Mouse (Mus musculus): Measurements from ENCODE around the gene Allc. TPM values are rescaled to one million over a fixed set of nuclear protein-coding genes. Genes with fewer than 3 reads are reported as not detected.

The Allc gene
- polyA plus RNA-seq, 1 experiment from 2014 or later = 0.37 TPM

DNA sequence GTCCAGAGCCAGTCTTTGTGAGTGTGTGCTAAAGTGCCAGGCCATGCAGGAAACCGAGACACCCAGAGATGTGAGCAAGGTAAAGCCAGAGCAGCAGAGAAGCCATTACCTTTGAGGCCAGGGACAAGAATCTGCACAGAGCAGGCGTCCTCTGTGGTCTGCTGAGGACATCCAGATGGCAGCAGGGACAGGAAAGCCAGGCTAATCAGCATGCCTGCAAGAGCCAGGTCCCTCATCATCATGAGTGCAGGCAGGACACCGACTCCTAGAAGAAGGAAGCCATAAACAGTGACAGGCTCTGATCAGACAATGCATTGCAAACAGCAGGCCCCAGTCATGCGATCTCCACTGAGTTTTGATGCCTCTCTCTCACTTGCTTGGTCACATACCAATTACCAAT lies 35.0 kb upstream of the Allc start:
- Histone ChIP-seq H3K4me1 (replicated peaks; ENCODE audit: control insufficient read depth, insufficient read depth, low read length) (no peaks in the 10 kb centered on the region; the same call in 1 of the 2 replicates), H3K4me3 (replicated peaks; ENCODE audit: low read length) (no peak overlapping the region), H3K9ac (no peak overlapping the region), H3K4me2 (replicated peaks) (no peak overlapping the region), H3K36me3 (replicated peaks; ENCODE audit: control insufficient read depth, insufficient read depth) (no peaks in the 10 kb centered on the region), H3K27ac (no peak overlapping the region), H3K9me3 (ENCODE audit: control insufficient read depth, low read length) (no peaks in the 10 kb centered on the region), H3K27me3 (ENCODE audit: control insufficient read depth, insufficient read depth, low read length) (no peaks in the 10 kb centered on the region)
- WGBS = 77% methylated on average over 4 of the region's 4 CpGs
- DNase-seq (ENCODE audit: low spot score) (no peak), ATAC-seq (ENCODE audit: low FRiP score) (no peak)

DNA sequence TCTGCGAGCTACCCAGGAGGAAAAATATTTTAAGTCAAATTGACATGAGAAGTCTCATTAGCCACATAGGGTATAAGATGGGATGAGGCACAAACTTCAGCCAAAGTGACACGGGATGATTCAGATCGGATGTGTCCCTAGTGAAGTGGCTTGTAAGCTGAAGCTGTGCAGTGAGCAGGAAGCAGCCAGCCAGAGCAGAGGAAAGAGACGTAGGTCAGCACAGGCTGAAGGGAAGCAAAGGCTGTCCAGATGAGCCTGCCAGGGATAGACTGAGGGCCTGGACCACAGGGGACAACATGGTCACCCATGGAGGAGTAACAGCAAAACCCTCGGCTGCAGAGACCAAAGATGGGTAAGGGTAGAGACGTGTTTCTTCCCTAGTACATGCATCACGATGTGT lies 32.1 kb upstream of the Allc start:
- DNase-seq (ENCODE audit: low spot score) (no peak), ATAC-seq (ENCODE audit: low FRiP score) (no peak)
- Histone ChIP-seq H3K27me3 (ENCODE audit: control insufficient read depth, insufficient read depth, low read length) (no peaks in the 10 kb centered on the region), H3K4me3 (replicated peaks; ENCODE audit: low read length) (no peak overlapping the region), H3K4me2 (replicated peaks) (no peak overlapping the region), H3K9me3 (ENCODE audit: control insufficient read depth, low read length) (no peaks in the 10 kb centered on the region), H3K27ac (no peak overlapping the region), H3K9ac (no peak overlapping the region), H3K36me3 (replicated peaks; ENCODE audit: control insufficient read depth, insufficient read depth) (no peaks in the 10 kb centered on the region), H3K4me1 (replicated peaks; ENCODE audit: control insufficient read depth, insufficient read depth, low read length) (no peaks in the 10 kb centered on the region)
- WGBS = 70% methylated on average over 7 of the region's 7 CpGs

DNA sequence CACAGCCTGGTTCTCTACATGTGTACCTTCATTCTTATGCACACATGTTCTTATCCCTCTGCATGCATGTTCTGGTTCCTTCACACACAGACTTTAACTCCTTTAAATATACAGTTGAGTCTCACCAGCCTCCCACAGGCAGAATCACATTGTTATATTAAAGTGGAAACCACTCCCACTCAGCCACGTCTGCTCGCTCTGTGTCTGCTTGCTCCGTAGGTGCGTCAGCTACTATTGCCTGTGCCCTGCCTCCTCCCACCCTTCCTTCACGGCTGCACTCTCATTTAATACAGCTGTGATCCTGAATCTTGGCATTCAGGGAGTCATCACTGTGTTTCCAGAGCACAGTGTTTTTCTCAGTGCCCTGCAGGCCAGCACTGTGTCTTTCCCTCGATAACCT lies 30.1 kb upstream of the Allc start:
- DNase-seq (ENCODE audit: low spot score) (no peak), ATAC-seq (ENCODE audit: low FRiP score) (no peak)
- Histone ChIP-seq H3K9ac (no peak overlapping the region), H3K4me2 (replicated peaks) (no peak overlapping the region), H3K9me3 (ENCODE audit: control insufficient read depth, low read length) (no peaks in the 10 kb centered on the region), H3K27me3 (ENCODE audit: control insufficient read depth, insufficient read depth, low read length) (no peaks in the 10 kb centered on the region), H3K27ac (no peak overlapping the region), H3K4me3 (replicated peaks; ENCODE audit: low read length) (no peak overlapping the region), H3K36me3 (replicated peaks; ENCODE audit: control insufficient read depth, insufficient read depth) (no peaks in the 10 kb centered on the region), H3K4me1 (replicated peaks; ENCODE audit: control insufficient read depth, insufficient read depth, low read length) (peaks cover 15% of the 10 kb centered on the region)
- 62% methylated on average over 6 of the region's 6 CpGs for WGBS

DNA sequence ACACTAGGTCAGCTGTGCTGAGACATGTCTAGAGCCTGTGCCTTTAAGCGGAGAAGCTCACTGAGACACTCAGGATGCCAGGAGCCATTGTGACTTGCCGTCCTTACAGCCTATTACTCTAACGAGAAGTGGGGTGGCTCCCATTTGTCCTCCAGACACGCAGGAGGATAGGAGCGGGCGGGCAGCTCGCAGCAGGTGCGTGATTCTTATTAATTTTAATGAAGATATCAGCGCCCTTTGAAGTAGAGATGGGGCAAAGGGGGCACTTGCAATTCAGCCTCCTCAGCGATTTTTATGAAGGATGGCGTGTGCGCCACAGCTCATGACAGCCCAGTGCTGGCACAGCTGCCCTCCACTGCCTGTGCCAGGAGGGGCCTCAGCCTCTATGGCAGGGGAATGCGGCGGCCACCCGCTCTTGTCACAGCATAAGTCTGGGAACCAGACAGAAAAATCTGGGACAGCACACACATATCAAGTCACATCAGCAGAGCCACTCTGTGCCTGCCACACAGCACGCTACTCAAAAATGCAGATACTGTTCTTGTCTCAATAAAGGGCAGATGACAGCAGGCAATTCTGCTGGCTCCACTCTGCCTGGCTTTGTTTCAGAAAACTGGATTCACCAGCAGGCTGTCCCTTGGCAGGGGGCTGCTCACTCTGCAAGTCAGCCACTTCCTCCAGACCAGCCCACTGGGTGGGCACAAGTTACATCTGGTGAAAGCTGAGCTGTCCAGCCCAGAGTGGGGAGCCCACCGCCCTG lies 25.4 kb upstream of the Allc start:
- Histone ChIP-seq H3K4me3 (replicated peaks; ENCODE audit: low read length) (no peak overlapping the region; the same call in 1 of the 2 replicates), H3K36me3 (replicated peaks; ENCODE audit: control insufficient read depth, insufficient read depth) (no peaks in the 10 kb centered on the region), H3K9me3 (ENCODE audit: control insufficient read depth, low read length) (no peaks in the 10 kb centered on the region), H3K9ac (peak overlapping the region; percentile 49), H3K4me2 (replicated peaks) (peak overlapping the region; percentile 44), H3K4me1 (replicated peaks; ENCODE audit: control insufficient read depth, insufficient read depth, low read length) (peaks cover 18% of the 10 kb centered on the region), H3K27ac (peak overlapping the region; percentile 89), H3K27me3 (ENCODE audit: control insufficient read depth, insufficient read depth, low read length) (no peaks in the 10 kb centered on the region)
- DNase-seq (ENCODE audit: low spot score) (peak; percentile 61), ATAC-seq (ENCODE audit: low FRiP score) (peak; percentile 87)
- WGBS = 22% methylated on average over 17 of the region's 17 CpGs

DNA sequence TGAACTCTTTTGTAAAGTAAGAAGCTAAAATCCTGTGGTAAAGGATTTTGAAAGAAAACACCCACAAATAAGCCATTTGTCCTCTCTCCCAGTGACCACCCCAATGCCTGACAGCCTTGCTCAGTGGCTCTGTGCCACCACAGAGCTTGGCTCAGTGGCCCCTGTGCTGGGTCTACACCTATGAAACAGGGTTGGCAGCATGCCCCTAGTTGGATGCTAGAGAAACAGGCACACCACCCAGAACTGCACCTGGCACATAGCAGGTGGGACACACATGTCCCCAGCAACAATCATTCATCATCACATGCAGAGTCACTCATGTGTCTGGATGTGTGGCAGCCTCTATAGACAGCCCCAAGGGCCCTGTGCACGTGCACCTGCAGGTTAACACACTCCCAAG lies 21.2 kb upstream of the Allc start:
- Histone ChIP-seq H3K4me3 (replicated peaks; ENCODE audit: low read length) (no peak overlapping the region), H3K27ac (no peak overlapping the region), H3K9me3 (ENCODE audit: control insufficient read depth, low read length) (no peaks in the 10 kb centered on the region), H3K4me2 (replicated peaks) (no peak overlapping the region), H3K36me3 (replicated peaks; ENCODE audit: control insufficient read depth, insufficient read depth) (no peaks in the 10 kb centered on the region), H3K4me1 (replicated peaks; ENCODE audit: control insufficient read depth, insufficient read depth, low read length) (peaks cover 18% of the 10 kb centered on the region), H3K9ac (no peak overlapping the region), H3K27me3 (ENCODE audit: control insufficient read depth, insufficient read depth, low read length) (no peaks in the 10 kb centered on the region)
- ATAC-seq (ENCODE audit: low FRiP score) (no peak), DNase-seq (ENCODE audit: low spot score) (no peak)
- WGBS = 38% methylated on average over 1 of the region's 1 CpGs

DNA sequence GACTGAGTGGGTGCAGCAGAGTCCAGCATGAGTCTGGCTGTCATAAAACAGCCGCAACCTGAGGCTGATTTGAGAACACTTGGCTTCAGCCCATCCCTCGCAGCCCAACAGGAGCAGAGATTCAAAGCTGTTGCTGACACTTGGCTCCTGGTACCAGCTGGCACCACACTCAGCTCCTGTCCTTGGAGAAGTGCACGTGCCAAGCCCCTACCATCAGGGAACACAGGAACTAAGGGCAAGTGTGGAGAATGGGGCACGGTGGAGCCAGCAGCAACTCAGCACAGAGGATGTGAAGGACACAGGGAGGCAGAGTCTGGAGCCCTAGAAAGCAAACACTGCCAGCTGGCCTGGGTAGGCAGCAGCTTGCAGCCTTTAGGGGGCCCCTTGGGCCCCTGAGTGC lies 19.9 kb upstream of the Allc start:
- H3K36me3 ChIP-seq (replicated peaks; ENCODE audit: control insufficient read depth, insufficient read depth) = no peaks in the 10 kb centered on the region
- DNase-seq (ENCODE audit: low spot score) = peak; percentile 38
- ATAC-seq (ENCODE audit: low FRiP score) = peak; percentile 81
- H3K9ac ChIP-seq = no peak overlapping the region
- H3K9me3 ChIP-seq (ENCODE audit: control insufficient read depth, low read length) = no peaks in the 10 kb centered on the region
- no peak overlapping the region for H3K4me3 ChIP-seq (replicated peaks; ENCODE audit: low read length)
- H3K27me3 ChIP-seq (ENCODE audit: control insufficient read depth, insufficient read depth, low read length) = no peaks in the 10 kb centered on the region
- H3K27ac ChIP-seq = 0 out of 2 replicates have a peak overlapping the region, but pooled peaks have one; percentile 9
- WGBS = 27% methylated on average over 4 of the region's 4 CpGs
- H3K4me2 ChIP-seq (replicated peaks) = no peak overlapping the region
- peaks cover 10% of the 10 kb centered on the region; the same call in 1 of the 2 replicates for H3K4me1 ChIP-seq (replicated peaks; ENCODE audit: control insufficient read depth, insufficient read depth, low read length)

DNA sequence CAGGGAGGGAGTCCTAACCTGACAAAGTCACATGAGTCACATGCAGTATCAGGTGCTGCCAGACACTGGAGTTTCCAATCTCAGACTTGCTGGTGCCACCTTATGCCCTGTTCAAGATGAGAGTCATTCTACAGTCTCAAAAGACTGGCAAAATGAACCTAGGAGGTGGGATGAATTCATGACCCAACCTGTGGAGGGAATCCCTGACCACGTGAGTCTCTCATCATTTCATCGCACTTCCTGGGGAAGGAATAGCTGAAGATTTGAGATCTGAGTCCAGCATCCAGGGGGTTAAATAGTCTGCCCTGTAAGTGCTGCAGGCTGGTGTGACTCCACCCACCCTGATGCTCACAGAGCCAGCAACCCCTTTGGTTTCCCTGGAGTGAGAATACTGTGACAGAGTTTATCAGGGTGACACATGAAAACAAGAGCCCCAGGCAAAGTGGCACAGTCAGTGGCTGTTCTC lies 16.2 kb upstream of the Allc start:
- WGBS = 75% methylated on average over 2 of the region's 2 CpGs
- DNase-seq (ENCODE audit: low spot score) = no peak
- H3K4me1 ChIP-seq (replicated peaks; ENCODE audit: control insufficient read depth, insufficient read depth, low read length) = 0 out of 2 replicates have a peak, but pooled peaks cover 9% of the 10 kb centered on the region
- H3K4me2 ChIP-seq (replicated peaks) = no peak overlapping the region
- ATAC-seq (ENCODE audit: low FRiP score) = no peak
- no peak overlapping the region for H3K4me3 ChIP-seq (replicated peaks; ENCODE audit: low read length)
- no peaks in the 10 kb centered on the region for H3K27me3 ChIP-seq (ENCODE audit: control insufficient read depth, insufficient read depth, low read length)
- no peaks in the 10 kb centered on the region for H3K9me3 ChIP-seq (ENCODE audit: control insufficient read depth, low read length)
- no peak overlapping the region for H3K27ac ChIP-seq
- H3K9ac ChIP-seq = no peak overlapping the region; the same call in 1 of the 2 replicates
- no peaks in the 10 kb centered on the region for H3K36me3 ChIP-seq (replicated peaks; ENCODE audit: control insufficient read depth, insufficient read depth)

DNA sequence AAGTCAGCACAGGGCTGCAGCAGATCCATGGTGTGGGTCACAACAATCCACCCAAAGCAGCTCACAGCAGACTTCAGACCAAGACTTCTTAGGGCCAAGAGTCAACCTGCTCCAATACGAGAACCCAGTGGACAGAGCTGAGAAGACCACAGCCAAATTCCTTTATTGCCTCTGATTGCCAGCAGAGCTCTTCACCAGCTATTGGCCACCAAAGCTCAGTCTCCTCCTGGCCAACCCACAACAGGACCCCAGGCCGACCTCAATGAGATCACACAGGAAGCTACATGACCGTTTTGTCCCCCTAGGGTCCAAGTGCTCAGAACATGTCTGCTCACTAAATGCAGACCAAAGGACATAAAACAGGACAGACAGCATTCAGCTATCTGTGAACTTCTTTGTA lies 15.8 kb upstream of the Allc start:
- ATAC-seq (ENCODE audit: low FRiP score) (no peak), DNase-seq (ENCODE audit: low spot score) (no peak)
- Histone ChIP-seq H3K27me3 (ENCODE audit: control insufficient read depth, insufficient read depth, low read length) (no peaks in the 10 kb centered on the region), H3K4me3 (replicated peaks; ENCODE audit: low read length) (no peak overlapping the region), H3K9me3 (ENCODE audit: control insufficient read depth, low read length) (no peaks in the 10 kb centered on the region), H3K4me1 (replicated peaks; ENCODE audit: control insufficient read depth, insufficient read depth, low read length) (0 out of 2 replicates have a peak, but pooled peaks cover 9% of the 10 kb centered on the region), H3K9ac (no peak overlapping the region), H3K4me2 (replicated peaks) (no peak overlapping the region), H3K27ac (no peak overlapping the region), H3K36me3 (replicated peaks; ENCODE audit: control insufficient read depth, insufficient read depth) (no peaks in the 10 kb centered on the region)
- 75% methylated on average over 3 of the region's 3 CpGs for WGBS

DNA sequence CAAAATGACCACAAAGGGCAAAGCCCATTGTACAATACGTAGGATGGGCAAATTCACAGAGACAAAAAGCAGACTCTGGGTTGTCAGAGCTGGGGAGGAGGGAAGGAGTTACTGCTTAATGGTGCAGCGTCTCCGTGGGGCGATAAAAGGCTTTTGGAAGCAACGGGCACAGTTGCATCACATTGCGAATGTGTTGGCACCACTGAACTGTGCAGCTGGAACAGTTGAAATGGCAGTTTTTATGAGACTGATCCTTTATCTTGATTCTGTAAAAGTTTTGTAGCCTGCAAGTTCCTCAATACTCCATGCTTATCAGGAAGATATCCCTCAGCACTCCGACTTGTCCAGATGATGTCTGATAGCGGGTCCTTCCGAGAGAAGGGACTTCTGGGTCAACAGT lies 15.4 kb upstream of the Allc start:
- H3K36me3 ChIP-seq (replicated peaks; ENCODE audit: control insufficient read depth, insufficient read depth) = no peaks in the 10 kb centered on the region

More for the DNA sequence above, 15.4 kb upstream of the Allc start:
- Histone ChIP-seq H3K27me3 (ENCODE audit: control insufficient read depth, insufficient read depth, low read length) (no peaks in the 10 kb centered on the region), H3K9ac (no peak overlapping the region), H3K27ac (no peak overlapping the region), H3K9me3 (ENCODE audit: control insufficient read depth, low read length) (no peaks in the 10 kb centered on the region), H3K4me1 (replicated peaks; ENCODE audit: control insufficient read depth, insufficient read depth, low read length) (0 out of 2 replicates have a peak, but pooled peaks cover 9% of the 10 kb centered on the region), H3K4me3 (replicated peaks; ENCODE audit: low read length) (no peak overlapping the region), H3K4me2 (replicated peaks) (no peak overlapping the region)
- no peak for DNase-seq (ENCODE audit: low spot score)
- no peak for ATAC-seq (ENCODE audit: low FRiP score)
- 75% methylated on average over 9 of the region's 9 CpGs for WGBS

Measured in hindbrain, embryonic 14.5 days (tissue).